Mouse (Mus musculus): ENCODE data around the gene Pcbp3. TPM values are rescaled to one million over a fixed set of nuclear protein-coding genes. Genes with fewer than 3 reads are reported as not detected.
A peak's percentile ranks its signal among the peaks of the same experiment; 100 is the strongest.

Pcbp3 gene
- polyA plus RNA-seq, 1 experiment: 235 TPM

DNA sequence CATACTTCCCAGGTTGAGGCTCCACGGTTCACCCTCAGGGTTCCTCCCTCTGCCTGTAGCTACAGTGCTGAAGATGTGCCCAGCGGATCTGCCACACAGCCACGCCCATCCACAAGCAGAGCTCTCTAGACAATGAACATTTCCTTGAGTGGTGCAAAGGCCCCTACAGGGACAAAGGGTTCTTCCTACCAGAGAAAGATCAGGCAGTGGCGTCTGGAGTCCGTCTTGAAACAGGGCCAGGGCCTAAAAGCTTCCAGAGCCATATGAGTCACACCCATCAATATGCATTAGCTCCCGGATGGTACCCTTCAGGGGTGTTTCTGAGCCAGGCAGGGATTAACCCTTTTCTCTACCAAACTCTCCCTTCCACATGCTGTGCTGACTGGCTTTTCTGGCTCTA is 59.1 kb downstream of the Pcbp3 start:
- H3K36me3 ChIP-seq (ENCODE audit: control insufficient read depth, insufficient read depth, low read length): no peaks in the 10 kb centered on the region; the same call in 1 of the 2 replicates
- no peak for TF ChIP-seq POLR2A (IDR thresholded peaks at IDR 0.05; ENCODE audit: control insufficient read depth, low read depth, low read length)
- no peak overlapping the region for H3K27ac ChIP-seq (ENCODE audit: control insufficient read depth, insufficient read depth, low read depth, low read length)
- no peaks in the 10 kb centered on the region for H3K27me3 ChIP-seq (ENCODE audit: control insufficient read depth, insufficient read depth, low read length)
- no peak overlapping the region for H3K4me3 ChIP-seq (ENCODE audit: control insufficient read depth, low read depth, low read length)
- no peaks in the 10 kb centered on the region for H3K4me1 ChIP-seq (ENCODE audit: control insufficient read depth, insufficient read depth, low read length)

DNA sequence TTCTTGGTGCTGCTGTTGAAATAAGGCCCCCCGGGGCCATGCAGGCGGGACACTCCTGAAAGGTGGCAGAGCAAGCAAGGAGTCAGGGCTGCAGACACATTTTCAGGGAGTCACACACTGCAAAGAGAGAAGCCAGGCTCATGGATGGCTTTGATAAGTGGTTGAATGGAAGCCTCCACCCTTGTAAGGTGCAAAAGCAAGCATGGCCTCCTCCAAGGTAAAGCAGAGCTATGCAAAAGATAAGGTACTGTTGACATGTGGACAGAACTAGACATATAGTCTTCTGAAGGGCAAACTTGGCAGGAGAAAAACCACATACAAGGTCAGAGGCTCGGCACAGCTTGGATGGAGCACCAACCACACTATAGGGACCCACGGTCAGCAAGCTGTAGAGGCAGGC is 63.3 kb downstream of the Pcbp3 start:
- Histone ChIP-seq H3K27ac (ENCODE audit: control insufficient read depth, insufficient read depth, low read depth, low read length) (no peak overlapping the region), H3K4me1 (ENCODE audit: control insufficient read depth, insufficient read depth, low read length) (no peaks in the 10 kb centered on the region), H3K36me3 (ENCODE audit: control insufficient read depth, insufficient read depth, low read length) (no peaks in the 10 kb centered on the region; the same call in 1 of the 2 replicates), H3K4me3 (ENCODE audit: control insufficient read depth, low read depth, low read length) (no peak overlapping the region), H3K27me3 (ENCODE audit: control insufficient read depth, insufficient read depth, low read length) (no peaks in the 10 kb centered on the region)
- TF ChIP-seq CTCF (IDR thresholded peaks at IDR 0.05; ENCODE audit: control insufficient read depth, insufficient read depth, insufficient replicate concordance, low read depth, low read length) (no peak), POLR2A (IDR thresholded peaks at IDR 0.05; ENCODE audit: control insufficient read depth, low read depth, low read length) (no peak)

DNA sequence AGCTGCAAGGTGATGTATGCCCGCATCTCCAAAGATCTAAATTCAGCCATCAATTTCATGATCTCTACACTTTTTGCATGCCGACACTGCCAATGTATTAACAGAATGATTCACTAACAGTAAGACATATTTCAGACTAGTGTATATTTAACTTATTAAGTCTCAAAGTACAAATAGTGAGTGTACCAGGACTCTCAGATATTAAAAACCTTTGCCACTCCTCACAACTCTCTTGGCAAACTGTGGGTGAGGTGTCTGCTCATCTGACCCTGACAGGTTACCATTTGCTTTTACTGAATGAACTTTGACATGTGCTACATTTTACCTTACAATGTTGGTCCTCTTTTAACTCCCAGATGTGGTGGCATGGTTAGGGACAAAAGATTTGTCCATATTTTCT is 70.2 kb downstream of the Pcbp3 start:
- Histone ChIP-seq H3K27me3 (ENCODE audit: control insufficient read depth, insufficient read depth, low read length) (no peaks in the 10 kb centered on the region), H3K36me3 (ENCODE audit: control insufficient read depth, insufficient read depth, low read length) (no peaks in the 10 kb centered on the region; the same call in 1 of the 2 replicates), H3K27ac (ENCODE audit: control insufficient read depth, insufficient read depth, low read depth, low read length) (no peak overlapping the region), H3K4me3 (ENCODE audit: control insufficient read depth, low read depth, low read length) (no peak overlapping the region), H3K4me1 (ENCODE audit: control insufficient read depth, insufficient read depth, low read length) (no peaks in the 10 kb centered on the region)
- no peak for TF ChIP-seq POLR2A (IDR thresholded peaks at IDR 0.05; ENCODE audit: control insufficient read depth, low read depth, low read length)
- no peak for TF ChIP-seq CTCF (IDR thresholded peaks at IDR 0.05; ENCODE audit: control insufficient read depth, insufficient read depth, insufficient replicate concordance, low read depth, low read length)

DNA sequence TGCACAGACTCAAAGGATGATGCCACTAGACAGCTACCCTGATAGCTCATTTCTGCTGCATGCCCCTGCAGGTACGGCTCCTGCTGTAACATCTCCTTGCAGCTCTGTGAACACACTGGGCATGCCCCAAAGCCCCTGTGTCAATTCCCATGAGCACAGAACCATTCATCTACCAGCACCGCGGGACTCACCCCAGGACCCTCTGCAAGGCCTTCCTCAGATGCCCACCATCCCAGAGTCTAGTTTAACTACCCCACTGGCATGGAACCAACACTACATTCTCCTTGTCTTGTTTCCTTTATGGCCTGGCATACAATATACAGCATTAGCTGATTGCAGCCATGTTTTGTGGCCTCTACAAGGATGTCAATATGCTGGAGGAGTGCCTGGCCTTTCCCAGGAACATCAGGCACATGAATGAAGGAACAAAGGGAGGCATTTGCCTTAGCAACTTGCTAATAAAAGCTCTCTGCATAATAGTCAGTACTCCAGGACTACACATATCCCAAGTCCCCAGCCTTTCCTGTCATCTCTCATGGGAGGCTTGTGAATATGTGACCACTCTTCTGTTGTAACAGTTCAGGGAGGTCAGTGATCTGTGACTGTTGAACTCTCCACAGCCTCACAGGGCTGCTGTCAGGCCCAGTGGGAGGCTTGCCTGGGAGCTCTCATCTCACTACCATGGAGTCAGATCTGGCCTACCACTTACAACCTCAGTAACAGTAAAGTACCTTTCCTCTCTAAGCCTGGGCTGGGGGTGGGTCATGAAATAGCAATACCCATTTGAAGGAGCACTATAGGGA is 78.0 kb downstream of the Pcbp3 start:
- TF ChIP-seq CTCF (IDR thresholded peaks at IDR 0.05; ENCODE audit: control insufficient read depth, insufficient read depth, insufficient replicate concordance, low read depth, low read length) (no peak), POLR2A (IDR thresholded peaks at IDR 0.05; ENCODE audit: control insufficient read depth, low read depth, low read length) (no peak)
- H3K36me3 ChIP-seq (ENCODE audit: control insufficient read depth, insufficient read depth, low read length): no peaks in the 10 kb centered on the region

DNA sequence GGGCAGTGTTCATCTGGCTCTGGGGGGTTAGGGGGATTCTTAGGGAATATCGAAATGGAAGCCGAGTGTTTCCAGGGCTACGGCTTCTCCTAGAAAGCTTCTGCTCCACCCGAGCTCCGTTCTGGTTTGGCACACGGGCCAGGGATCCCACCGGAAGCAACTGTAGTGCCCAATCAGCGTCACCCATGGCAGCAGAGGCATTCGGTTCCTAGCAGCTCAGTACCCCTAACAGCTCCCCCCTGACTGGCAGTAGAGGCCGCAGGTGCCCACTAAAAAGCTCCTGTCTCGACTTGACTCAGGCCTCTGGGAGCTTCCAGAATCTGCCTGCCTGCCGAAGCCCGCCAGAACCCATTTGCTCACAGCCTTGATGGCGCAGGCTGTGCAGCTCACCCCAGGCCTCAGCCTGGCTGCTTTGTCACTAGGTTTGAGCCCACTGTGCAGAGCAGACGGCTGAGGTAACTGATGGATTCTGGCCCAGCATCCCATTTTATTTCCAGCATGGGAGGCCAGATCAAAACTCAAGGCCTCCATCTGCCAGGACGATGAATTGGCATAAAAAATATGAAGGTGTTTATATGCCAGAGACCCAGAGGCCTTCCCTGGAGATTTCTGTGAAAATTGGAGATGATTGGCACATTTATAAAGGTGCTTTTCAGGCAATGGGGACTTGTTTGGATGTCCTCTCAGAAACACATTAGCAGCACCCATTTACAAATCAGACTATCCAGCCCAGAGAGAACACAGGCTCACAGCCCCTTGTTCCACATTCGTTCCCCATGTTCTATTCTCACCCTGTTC is 78.8 kb downstream of the Pcbp3 start:
- Histone ChIP-seq H3K4me1 (ENCODE audit: control insufficient read depth, insufficient read depth, low read length) (no peaks in the 10 kb centered on the region; the same call in 1 of the 2 replicates), H3K4me3 (ENCODE audit: control insufficient read depth, low read depth, low read length) (no peak overlapping the region), H3K27me3 (ENCODE audit: control insufficient read depth, insufficient read depth, low read length) (no peaks in the 10 kb centered on the region), H3K36me3 (ENCODE audit: control insufficient read depth, insufficient read depth, low read length) (no peaks in the 10 kb centered on the region), H3K27ac (ENCODE audit: control insufficient read depth, insufficient read depth, low read depth, low read length) (no peak overlapping the region)
- no peak for TF ChIP-seq POLR2A (IDR thresholded peaks at IDR 0.05; ENCODE audit: control insufficient read depth, low read depth, low read length)
- TF ChIP-seq CTCF (IDR thresholded peaks at IDR 0.05; ENCODE audit: control insufficient read depth, insufficient read depth, insufficient replicate concordance, low read depth, low read length): no peak

More for the DNA sequence above, 78.0 kb downstream of the Pcbp3 start:
- Histone ChIP-seq H3K27ac (ENCODE audit: control insufficient read depth, insufficient read depth, low read depth, low read length) (no peak overlapping the region), H3K27me3 (ENCODE audit: control insufficient read depth, insufficient read depth, low read length) (no peaks in the 10 kb centered on the region), H3K4me1 (ENCODE audit: control insufficient read depth, insufficient read depth, low read length) (no peaks in the 10 kb centered on the region; the same call in 1 of the 2 replicates), H3K4me3 (ENCODE audit: control insufficient read depth, low read depth, low read length) (no peak overlapping the region)

DNA sequence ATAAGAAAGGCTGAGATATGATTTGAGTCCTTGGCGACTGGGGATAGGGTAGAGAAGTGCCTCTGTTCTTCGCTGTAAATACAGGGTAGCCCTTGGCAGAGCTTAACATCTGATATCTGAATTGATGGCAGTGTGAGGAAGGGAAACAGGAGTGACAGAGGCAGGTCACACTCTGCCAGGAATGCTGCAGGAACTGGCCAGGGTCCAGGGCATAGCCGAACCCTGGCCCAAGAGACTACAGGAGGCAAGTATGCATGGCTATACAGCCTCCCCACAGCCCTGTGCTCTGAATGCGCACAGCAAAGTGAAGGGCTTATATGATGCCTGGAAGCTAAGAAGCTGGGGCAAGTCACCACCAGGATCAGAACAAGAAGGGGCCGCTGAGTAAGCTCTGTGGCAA is 79.8 kb downstream of the Pcbp3 start:
- no peaks in the 10 kb centered on the region; the same call in 1 of the 2 replicates for H3K4me1 ChIP-seq (ENCODE audit: control insufficient read depth, insufficient read depth, low read length)

DNA sequence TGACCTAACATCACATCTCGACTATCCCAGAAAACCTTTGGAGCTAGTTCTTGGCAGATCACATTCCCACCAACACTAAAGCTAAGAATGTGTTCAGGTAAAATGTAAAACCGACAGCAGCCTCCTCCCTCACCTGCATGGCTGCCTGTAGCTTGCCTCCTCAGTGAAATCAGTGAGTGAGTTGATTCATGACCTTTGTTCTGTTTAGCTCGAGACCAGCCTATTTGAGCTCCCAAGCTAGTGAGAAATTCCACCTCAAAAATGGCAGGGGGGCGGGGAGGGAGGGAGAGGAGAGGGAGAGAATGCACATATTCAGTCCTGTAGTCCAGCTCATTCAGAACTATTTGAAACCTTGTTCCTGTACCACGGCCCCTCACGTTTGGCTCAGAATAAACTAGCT is 86.4 kb downstream of the Pcbp3 start:
- Histone ChIP-seq H3K27me3 (ENCODE audit: control insufficient read depth, insufficient read depth, low read length) (no peaks in the 10 kb centered on the region), H3K27ac (ENCODE audit: control insufficient read depth, insufficient read depth, low read depth, low read length) (no peak overlapping the region), H3K36me3 (ENCODE audit: control insufficient read depth, insufficient read depth, low read length) (no peaks in the 10 kb centered on the region), H3K4me1 (ENCODE audit: control insufficient read depth, insufficient read depth, low read length) (no peaks in the 10 kb centered on the region), H3K4me3 (ENCODE audit: control insufficient read depth, low read depth, low read length) (peak overlapping the region; percentile 68; the same call in 1 of the 2 replicates)
- TF ChIP-seq CTCF (IDR thresholded peaks at IDR 0.05; ENCODE audit: control insufficient read depth, insufficient read depth, insufficient replicate concordance, low read depth, low read length) (no peak), POLR2A (IDR thresholded peaks at IDR 0.05; ENCODE audit: control insufficient read depth, low read depth, low read length) (no peak)

More for the DNA sequence above, 79.8 kb downstream of the Pcbp3 start:
- Histone ChIP-seq H3K27ac (ENCODE audit: control insufficient read depth, insufficient read depth, low read depth, low read length) (no peak overlapping the region), H3K4me3 (ENCODE audit: control insufficient read depth, low read depth, low read length) (no peak overlapping the region), H3K27me3 (ENCODE audit: control insufficient read depth, insufficient read depth, low read length) (no peaks in the 10 kb centered on the region), H3K36me3 (ENCODE audit: control insufficient read depth, insufficient read depth, low read length) (no peaks in the 10 kb centered on the region)
- TF ChIP-seq POLR2A (IDR thresholded peaks at IDR 0.05; ENCODE audit: control insufficient read depth, low read depth, low read length) (no peak), CTCF (IDR thresholded peaks at IDR 0.05; ENCODE audit: control insufficient read depth, insufficient read depth, insufficient replicate concordance, low read depth, low read length) (no peak)
